Mouse (Mus musculus) spleen, adult 12 weeks (tissue): ENCODE measurements at regions not wholly inside any gene's neighbourhood (a gene's known extent, or its start where the extent isn't known, plus 50 kb on each side); places are given as distances from the start of the nearest gene placed in this dataset.

Experiments
- DNase-seq: peaks from one replicate; pipeline ENCODE4 v3.0.0; 2022; ENCODE audit warnings: low spot score

DNA sequence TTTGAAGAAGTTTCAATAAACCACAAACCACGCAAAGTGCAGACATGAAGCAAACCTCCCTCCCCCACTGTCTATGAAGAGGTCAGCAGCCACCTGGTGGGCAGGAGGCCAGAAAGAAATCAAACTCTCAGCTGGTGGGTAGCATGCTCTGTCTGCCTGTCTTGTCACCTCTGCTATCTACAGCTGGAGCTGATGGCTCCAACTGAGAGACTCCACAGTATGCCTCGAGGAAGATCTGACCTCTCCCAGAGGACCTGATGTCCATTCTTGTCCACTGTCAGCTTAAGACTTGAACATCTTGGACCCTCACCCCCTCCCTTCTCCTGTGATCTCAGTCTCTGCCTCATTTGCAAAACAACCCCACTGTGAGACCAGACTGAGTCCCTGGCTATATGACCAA is 585.0 kb upstream of the Cdh11 start:
- DNase-seq, result no peak

DNA sequence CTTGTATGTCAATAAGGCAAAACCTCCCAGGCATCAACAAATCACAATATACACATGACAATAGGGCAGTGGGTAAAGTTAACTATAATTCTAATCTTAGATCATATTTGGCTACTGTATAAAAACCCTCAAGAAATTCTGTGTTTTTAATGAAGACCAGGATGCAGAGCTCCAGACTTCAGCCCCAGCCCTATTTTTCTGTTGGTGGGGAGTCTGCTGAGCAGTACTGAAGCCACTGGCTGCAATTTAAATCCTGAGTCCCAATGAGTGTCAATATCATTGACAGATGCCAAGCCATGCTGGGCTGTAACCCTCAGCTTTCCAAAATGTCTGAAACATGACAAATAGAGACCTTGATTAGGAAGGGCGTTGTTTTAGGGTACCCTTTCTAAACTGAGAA is 587.6 kb upstream of the Cdh11 start:
- DNase-seq, result no peak

DNA sequence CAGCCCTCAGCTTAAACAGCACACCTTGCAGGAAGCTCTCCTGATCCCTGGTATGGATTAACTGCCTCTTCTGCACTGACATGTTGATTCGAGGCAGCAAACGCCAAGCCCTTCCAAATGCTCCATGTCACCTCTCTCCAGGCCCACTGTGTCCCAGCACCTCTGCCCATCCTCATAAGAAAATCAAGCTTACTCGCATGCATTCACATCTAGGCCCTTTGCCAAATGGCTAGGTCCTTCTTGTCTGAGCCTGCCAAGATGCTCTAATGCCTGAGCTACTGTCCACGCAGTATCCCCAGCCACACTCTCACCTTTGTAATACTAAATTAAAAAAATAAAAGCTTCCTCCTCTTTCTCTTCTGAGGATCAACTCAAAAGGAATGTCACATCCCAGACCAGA is 588.7 kb upstream of the Cdh11 start:
- DNase-seq, result no peak

DNA sequence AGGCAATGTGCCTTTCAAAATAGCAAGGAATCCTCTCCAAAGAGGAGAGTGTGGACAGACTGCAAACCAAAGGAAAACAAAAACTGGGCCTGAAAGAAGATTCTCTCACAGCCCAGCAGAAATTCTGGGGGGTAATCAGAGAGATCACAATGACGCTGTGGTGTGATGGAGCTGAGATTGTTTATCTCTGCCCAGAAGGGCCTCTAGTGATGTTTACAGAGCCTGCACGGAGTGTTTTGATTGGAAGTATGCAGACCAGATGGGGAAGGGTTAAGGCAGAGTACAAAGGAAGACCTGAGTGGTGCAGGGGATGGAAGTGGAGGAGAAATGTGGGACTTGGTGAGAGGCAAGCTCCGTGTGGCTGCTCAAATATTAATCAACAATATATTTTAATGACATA is 593.1 kb upstream of the Cdh11 start:
- no peak for DNase-seq

DNA sequence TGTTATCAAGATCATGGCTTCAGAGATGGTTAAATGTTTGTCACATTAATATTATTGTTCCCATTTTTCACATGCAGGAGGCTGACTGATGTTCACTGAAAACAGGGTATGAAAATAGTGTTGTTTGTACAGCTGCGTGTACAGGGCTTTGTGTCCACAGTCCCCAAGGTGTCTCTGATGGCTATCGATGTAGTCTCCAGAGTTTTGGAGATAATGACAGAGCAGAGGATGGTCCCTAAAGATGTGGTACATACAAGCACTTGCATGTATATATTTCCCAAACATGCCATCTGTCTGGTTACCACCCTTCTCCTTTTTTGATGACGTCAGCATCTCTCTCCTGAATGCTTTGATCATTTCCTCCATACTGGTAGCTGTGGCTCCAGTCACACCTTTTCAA is 596.1 kb upstream of the Cdh11 start:
- DNase-seq, result no peak

DNA sequence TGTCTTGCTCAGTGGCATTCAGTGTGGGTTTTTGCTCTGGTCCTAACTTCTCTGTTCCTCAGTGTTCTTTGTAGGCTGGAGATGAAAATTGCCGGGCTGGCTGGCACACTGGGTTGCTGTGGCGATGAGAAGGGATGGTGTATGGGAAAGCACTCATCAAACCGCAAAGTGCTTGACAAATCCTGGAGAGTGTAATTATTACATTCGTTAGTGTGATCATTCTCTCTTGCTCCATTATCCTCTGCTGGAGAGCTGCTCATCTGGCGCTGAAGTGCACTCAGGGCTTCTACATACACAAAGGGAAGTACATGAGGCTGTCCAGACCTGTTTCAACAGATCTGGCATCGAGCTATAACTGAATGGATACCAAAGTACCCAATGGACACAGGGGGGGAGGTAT is 605.9 kb upstream of the Cdh11 start:
- no peak for DNase-seq

DNA sequence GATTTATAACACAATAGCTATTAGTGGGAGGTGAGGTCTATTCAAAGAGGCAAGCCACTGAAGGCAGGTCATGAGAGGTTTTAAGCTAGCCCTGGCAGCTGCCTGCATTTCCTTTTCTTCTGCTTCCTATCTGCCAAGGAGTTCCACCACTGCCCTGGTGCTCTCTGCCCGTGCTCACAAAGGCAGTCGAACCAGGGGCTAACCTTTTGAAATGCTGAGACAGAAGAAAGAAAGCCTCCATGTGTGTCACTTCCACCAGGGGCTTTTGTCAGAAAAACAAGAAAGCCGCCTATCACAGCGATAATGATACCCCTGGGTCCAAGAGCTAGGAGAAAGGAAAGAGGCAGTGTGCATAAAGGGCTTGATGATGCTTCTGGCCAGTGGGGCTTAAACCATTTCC is 609.9 kb upstream of the Cdh11 start:
- no peak for DNase-seq

DNA sequence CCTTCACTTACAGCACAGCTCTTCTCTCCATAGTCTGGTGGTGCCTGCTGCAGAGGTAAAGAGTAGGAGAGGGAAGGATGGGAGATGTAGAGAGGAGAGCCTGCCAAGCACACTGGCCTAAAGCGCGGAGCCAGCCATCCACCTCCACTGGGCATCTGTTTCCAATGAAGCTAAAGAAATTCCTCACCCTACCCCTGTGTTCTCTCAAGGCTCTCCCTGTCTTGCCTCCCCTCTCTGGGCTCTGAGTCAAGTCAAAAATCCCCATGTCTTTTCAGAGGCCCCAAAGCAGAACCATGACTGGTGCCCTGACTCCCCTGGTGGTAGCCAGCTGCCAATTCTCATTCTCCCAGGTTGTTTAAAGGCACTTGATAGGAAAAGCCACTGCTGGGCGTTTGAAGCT is 612.7 kb upstream of the Cdh11 start:
- no peak for DNase-seq

DNA sequence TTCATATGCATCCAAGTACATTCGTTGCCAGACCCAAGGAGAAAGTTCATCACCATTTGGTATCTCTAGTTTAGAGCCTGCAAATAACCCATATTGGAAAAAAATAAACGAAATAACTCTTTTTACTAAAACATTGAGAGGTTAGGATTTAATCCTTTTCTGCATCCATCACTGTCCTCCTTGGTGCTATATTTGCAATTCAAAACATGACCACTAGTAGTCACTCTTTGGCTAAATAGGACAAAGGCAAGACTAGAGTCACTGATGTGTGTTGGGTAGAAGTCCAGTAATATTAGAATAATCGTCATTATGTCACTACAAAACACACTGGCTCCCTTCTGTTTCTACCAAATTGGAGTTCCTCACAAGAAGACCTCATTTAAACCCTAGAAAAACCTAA is 614.0 kb upstream of the Cdh11 start:
- DNase-seq, result no peak

DNA sequence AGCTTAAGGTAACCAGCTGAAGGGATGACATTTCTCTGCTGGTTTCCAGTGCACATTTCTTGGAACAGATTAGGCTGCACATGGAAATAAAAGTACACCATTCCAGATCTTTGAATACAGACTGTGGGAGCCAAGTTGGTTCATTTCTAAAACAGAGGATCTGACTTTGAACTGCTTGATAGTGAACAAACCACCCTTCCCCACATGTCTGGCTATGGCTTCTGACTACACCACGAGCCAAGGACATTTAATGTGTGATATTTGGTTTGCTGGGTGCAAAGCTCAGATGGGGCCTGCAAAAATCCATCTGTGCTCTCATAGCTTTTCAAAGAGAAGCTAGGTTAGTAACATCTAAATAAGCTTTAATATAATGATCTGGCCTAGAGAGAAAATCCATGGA is 614.7 kb upstream of the Cdh11 start:
- no peak for DNase-seq

DNA sequence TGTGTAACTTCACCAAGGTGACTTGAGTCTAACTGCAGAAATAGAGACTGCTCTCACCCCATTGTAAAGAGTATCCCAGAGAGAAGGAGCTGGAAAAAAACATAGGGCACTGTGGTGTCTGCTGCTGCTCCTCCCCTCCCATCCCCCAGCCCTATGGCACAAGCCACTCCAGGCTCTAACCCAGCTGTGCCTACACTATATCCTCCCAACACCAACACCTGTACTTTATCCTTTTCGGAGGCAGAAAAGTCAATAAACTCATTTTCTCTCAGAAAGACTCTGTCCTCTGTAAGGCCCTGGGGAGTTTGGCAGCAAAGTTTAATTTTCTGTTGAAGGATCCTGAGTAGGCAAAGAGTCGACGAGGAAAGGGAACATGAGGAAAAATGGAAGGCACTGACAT is 617.3 kb upstream of the Cdh11 start:
- no peak for DNase-seq

DNA sequence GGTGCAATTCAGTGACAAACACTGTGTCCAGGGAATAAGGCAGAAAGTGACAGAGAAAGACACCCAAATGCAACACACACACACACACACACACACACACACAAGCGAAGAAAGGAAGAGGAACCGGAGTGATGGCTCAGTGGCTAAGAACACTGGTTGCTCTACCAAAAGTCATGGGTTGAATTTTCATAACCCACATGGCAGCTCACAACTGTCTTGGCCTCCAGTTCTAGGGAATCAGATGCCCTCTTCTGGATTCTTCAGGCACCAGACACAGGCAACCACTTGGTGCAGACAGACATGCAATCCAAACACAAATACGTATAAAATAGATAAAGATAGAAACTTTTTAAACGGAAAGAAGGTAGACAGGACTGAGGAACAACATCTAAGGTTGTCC is 618.4 kb upstream of the Cdh11 start:
- DNase-seq, result no peak

DNA sequence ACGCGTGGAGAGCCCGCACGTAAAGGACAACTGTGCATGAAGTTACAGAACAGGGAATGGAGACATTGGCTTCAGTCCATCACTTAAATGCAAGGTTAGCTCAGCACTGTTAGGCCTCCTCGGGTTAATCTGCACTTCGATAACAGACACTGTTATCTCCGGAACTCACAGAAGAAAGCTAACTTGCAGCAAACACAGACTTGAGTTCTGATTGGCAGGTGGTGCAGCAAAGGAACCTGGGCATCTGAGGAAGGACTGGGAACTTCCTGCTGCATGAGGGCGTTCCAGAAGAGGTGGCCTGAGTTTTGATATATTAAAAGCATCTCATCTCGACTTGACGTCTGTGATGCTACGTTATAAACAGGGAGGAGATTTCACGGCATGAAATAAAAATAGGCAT is 620.3 kb upstream of the Cdh11 start:
- DNase-seq, result no peak

DNA sequence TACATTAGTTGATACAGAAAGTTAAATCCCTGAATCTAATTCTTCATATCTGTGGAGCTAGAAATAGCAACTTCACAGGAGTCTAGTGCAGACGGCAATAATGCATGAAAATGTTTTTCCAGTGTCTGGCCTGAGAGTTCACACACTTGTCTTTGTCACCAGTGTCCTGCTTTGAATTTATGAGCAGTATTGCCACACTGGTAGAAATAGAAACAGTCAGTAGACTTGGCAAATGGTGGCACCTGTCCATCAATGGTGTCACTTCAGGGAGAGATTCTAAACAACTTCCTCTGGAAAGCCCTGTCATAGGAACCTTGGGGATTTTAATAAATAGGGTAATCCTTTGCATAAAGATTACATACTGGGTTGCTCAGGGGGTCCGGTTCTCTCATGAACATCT is 621.5 kb upstream of the Cdh11 start:
- DNase-seq, result no peak

DNA sequence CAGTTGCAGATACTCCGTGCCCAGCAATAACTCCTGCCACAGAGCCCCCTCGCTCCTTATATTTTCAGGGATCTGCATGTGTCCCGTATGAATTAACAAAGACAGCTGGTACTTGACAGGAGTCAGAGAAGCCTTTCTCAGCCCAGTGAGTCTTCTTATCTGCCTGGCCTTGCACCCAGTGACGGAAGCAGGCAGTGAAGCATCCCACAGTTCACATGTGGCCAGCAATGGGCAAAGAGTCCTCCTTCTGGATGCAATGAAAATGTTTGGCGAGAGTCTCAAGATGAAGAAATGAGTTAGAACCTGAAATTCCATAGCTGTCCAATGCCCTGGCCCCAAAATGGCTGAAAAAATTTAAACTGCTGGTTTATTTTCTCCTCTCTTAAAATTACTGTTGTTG is 622.2 kb upstream of the Cdh11 start:
- no peak for DNase-seq

DNA sequence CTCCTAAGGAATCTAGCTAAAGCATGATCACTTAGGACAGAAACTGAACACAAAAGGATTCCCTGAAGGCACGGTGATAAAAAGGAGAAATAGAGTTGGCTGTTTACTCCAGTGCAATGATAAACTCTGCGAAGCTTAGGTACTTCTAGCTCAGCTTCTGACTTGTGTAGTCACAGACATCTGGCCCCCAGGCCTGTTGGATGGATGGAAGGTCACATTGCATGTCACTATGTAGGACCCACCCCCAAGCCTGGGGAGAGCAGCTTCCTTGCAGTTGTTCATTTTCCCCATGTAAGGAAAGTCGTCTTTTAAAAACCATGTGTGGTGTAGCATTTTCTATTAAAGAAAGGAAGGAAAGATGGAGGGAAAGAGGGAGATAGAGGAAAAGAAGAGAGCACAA is 623.0 kb upstream of the Cdh11 start:
- no peak for DNase-seq

DNA sequence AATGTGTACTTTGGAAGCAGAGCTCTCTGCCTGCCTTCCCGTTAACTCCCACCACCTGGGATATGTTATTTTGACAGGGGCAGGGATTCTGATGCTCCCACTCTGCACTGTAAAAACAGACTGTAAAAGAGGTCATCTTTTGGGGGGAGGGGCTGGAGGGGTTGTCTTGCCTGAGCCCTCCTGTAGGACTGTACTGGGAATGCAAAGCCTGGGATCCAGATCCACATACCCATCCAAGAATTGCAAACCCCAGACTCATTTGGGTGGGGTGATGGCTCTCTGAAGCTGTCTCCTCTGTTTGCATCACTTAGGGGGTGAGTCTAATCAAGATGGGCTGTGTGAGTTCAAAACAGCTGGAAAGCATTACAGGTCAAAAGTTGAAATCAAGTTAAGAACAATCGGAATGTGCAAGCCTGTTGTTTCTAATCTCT is 623.7 kb upstream of the Cdh11 start:
- no peak for DNase-seq

DNA sequence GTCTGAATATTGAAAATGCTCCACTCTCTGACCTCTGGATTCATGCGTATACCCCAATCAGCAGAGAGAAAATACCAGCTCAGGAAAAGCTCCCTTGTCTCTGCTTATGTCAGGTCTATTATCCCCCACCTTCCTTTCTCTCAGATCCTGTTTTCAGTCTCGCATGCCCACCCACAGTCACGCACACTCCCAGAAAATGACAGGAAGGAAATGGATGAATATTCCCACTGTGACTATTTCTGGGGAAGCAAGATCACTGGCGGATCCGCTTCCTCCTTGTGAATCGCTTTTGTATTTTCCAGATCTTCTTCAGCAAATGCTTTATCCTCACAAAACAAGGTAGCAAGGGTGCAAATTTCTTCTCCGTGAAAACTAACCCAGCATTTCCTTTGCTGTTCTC is 627.3 kb upstream of the Cdh11 start:
- DNase-seq, result no peak

DNA sequence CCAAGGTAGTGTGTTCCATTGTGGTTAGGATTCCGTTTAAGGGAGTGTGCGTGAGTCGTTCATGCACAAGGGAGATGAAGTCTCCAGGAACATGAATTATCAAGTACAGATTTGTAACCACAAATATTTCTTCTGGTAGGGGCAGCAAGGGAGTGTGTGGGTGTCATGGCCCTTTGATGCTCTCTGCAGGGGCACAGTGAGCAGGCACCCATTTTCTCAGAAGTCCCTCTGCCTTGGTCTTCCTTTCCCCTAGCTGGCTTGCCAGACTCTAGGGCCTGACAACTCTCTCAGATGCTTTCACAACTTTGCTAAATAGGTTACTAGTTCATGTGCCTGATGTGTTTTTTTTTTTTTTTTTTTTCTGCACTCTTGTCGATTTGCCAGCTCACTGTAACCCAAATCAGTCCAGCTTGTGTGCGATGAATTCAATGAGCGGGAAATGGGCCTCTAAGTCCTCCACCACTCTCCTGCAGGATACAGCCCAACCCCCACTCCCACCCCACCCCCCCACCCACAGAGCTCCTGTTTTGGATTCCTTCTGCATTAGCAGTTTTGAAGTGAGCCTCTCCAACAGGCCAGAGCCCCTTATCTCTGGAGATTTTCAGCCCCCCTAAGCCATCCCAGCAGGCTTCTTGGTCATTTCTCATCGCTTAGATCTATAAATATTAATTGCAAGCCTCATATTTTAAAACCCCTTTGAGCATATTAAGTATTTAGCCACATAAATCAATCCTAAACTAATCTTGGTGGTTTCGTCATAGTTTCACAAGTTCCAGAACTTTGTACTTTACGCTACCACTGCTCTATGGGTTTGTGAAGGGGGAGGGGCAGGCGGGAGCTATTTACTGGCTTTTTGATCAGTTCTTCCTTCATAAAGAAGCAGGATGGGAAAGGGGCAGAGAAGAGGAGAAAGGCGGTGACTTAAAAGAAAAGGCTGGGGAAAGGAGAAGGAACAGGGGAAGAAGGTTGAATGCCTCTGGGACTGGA is 628.4 kb upstream of the Cdh11 start:
- no peak for DNase-seq

DNA sequence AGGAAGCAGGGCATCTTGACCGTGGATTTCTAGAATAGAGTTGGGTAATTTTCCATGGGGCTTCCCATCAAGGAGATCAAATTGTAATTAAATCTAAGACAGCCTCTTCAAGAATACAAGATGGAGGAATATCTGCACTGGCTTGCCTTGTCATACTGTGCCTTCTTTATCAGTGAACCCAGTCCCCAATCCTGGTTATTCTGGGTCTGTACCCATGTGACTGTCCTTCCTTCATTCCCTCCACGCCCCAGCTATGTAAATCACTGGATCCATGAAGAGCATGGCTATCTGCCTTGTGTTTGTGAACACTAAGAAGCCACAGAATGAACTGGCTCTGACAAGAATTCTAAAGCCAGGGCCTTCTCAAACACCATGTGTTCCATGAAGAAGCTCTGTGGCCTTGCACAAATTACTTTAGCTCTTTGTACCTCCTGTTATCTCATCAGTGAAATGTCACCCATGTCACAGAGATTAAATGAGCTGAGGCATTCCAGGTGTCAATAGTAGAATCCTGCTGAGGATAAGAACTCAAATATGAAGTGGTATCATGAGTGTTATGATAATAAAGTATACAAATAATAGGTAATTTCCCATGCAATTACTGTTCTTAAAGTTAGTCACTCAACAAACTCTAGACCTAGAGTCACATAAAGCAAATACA is 637.0 kb upstream of the Cdh11 start:
- no peak for DNase-seq

DNA sequence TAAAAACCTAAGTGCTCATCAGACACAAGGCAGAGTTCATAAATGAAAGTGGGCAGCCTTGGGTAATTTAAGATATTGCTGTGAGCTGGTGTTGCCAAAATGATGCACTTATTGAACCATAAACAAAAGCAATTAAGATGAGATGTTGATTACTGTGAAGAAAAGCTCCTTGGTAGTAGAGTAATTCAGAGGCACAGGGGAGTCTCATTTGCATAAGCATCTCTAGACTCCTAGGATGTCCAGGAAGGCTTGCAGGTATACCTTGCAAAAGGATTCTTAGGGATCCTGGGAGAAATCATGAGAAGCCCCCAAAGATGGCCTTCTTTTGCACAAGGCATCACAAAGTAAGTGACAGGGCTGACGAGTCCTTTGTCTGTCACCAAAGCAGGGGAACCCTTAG is 640.5 kb upstream of the Cdh11 start:
- DNase-seq, result no peak

DNA sequence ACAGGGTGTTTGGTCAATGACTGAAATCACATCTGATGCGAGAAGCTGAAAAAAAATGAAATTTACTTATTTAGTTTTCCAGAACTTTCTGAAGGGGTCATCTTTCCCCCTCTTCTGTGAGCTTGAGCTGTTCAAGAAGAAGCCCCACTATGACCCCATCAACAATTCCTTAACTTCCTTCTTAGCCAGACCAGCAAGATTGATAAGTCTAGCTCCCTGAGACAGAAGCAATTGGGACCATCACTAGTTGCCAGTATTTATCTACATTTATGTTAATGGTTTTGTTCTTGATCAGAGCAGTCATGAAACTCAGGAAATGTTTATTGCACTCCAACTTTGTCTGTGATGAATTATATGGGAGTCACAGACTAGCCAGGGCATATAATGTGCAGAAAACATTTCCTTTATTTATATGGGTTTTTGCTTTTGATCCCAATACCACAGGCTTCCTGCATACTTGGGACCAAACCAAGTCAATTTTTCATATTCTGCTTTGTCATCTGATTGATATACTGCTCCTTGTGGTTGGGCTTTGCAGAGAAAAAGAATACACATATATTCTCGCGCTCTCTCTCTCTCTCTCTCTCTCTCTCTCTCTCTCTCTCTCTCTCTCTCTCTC is 645.5 kb upstream of the Cdh11 start:
- DNase-seq, result no peak

DNA sequence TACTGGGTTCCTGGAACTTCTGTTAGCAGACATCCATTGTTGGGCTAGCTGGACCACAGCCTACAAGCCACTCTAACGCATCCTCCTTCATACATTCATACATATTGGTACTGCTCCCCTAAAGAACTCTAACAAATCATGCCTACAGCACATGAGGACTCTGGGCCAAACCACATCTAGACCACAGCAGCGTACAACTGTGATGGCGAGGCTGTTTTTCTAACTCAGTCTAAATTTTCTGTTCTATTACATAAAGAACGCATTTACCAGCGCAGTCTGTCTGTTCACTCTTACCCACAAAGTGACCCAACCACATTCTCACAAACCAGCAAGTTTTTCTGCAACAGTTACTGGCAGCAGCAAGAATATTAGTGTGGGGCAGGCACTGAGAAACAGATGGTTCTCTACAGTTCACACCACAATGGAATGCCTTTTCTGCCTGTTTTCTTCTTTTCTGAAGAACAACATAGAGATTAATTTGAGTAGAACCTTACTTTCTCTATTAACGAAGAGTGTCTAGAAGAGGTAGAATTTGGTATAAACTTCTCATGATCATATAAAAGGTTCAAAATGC is 648.2 kb upstream of the Cdh11 start:
- DNase-seq, result no peak
